Mouse (Mus musculus): Measurements from ENCODE around the gene Cish.

Gene Cish

DNA sequence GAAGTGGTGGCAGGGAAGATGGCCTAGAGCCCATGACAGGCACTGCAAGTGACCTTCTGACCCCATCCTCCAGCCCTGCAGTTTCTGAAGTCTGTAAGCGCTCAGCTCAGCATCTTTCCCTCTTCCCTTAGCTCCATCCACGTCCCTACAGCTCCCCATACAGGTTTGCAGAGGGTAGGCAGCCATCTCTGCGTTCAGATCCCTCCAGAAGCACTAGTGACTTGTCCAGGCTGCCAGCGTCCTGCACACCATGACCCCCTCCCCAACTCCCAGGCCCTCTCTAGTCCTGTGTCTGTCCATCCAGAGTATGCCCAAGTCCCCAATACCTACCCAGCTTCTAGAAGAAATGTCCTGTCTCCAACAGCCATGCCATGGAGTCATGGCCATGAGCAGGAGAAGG is 17.7 kb upstream of the Cish start:
- no peak for DNase-seq

DNA sequence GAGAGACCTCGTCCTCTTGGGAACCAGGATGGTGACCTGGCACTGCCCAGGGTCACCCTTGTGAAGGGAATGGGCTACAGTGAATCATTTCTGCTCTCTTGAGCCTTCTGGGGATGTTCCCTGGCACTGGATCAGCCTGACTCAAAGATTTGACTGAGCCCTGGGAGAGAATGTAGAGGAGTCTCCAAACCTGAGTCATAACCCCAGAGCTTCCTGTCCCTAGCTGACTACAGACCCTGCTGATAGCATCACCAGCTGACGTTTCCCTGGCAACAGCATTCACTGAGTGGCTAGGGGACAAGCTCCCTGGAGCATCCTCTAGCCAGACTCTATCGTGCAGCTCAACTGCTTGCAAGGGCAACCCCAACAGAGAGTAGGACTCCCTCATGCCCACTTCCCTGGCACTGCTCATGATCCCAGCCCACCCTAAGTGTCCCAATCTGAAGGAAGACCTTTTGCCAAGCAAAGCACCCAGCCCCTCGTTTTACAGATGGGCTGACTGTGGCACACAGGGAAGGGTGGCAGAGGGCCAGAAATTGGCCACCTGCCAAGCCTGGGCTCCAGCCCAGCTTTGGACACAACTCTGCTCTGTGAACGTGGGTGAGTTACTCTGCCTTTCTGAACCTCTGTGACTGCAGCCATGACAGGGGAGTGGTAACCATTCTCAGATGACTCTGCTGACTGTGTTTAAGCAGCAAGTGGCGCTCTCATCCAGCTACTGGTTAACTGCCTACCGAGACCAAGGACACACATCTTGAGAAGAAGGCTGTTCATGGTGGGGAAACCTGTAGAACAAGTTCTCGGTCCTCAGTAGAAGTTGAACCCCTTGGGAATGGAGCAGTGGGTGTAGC is 17.1 kb upstream of the Cish start:
- DNase-seq = peak in 1 of 2 experiments; percentile 63

DNA sequence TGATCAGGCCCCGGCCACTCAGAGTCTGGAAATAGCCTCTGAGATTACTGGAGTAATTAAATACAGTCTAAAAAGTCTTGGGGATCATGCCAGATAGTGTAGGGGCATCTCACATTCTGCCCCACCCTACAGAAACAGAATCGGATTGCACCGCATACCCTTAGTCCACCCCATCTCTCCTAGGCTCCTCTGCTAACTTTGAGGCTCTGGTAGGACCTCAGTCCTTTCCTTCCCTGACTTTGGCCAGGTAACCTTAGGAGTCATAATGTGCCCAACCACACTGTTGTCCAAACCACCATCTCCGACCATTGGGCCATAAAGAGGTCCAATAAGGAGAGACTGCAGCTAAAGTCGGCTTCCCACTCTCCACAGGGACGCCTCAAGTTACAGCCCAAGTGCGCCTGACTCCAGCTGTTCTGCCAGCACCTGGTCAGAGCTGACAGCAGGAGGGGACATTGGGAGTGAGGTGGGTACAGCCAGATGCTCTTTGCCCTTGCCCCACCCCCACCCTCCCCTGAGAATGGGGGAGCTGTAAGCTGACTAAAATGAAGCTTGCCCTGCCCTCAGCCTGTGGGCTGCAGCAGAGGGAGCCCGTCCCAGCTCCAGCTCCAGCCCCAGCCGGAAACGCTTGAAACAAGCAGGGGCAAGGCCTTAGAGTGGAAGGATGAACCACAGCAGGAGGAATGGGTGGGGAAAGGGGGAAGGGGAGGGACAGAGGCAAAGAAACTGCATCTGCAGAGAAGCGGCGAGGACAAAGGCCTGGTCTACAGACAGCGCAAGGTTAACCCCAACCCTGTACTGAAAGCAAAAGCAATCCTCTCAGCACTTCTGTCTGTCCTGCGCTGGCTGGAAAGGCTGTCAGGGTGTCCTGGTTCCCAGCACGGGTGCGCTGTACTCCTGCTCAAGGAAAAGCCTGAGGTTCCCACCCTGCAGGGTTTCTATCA is 16.2 kb upstream of the Cish start:
- peak; percentile 47 to 87 for DNase-seq

DNA sequence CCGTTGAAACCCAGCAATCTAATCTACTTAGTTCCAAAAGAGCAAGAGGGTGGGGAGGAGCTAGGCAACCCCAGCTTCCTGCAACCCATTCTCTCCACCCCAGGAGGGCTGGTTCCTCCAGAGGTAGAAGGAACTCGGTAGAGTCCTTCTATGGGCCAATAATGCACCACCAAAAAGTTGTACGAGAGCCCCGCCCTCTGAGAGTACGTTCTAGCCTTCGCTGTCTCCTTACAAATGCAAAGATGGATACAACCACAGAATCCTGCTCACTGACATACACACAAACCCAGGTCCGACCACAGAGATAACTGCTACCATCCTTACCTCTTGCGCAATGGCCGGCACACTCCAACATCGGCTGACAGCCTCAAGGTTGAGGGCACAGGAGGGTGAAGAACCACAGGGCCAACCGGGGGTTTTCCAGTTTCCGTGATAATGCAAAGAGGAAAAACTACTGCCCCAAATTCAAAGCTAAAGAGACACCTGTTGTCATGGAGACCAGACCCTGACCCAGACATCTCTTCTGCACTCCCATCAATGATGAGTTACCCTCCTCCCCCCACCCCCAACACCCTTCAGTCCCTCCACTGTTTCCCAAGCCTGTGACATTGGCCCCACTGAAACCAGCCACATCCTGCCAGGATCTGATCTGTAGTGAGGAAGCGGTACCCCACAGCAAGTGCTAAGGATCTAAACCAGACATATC is 15.4 kb upstream of the Cish start:
- DNase-seq = no peak

DNA sequence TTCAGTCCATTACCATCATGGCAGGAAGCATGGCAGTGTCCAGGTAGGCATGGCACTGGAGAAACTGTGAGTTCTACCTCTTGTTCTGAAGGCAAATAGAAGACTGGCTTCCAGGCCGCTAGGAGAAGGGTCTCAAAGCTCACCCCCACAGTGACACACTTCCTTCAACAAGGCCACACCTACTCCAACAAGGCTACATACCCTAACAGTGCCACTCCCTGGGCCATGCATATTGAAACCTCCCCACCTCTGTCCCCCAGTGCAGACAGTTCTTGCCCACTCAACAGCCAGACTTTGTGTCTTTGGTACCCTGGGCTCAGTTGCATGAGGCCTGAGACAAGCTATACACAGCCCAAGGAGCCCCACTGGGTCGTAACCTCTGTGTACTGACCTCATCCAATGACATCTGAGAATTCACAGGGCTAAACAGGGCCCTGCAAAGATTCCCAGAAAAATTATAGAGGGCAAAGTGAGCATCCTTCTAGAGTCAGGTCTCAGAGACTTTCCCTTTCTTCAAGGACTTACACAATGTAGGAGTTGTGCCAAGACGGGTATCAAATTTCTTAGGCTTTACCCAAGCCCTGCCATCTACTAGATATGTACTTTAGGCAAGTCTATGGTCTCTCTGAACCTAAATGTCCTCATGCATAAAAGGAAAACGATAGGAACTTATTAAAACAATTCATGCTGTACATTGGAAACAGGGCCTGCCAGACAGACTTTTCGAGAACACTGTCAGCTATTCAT is 14.4 kb upstream of the Cish start:
- no peak for DNase-seq

DNA sequence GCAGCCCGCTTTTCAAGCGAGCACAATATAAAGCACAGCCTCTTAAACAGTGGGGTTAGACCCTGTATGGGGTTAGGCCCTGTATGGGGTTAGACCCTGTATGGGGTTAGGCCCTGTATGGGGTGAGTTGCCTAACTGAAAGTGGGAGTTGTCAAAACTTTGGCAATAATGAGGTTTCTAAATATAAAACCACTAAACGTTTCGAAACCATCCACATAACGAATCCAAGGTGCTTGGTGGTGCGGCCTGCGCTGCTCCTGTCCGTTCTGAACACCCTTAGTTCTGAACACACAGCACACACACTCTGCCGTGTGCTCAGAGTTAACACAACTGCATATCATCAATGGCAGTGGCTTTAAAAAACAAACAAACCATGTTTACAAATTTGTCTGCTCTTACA is 12.9 kb upstream of the Cish start:
- no peak for DNase-seq

DNA sequence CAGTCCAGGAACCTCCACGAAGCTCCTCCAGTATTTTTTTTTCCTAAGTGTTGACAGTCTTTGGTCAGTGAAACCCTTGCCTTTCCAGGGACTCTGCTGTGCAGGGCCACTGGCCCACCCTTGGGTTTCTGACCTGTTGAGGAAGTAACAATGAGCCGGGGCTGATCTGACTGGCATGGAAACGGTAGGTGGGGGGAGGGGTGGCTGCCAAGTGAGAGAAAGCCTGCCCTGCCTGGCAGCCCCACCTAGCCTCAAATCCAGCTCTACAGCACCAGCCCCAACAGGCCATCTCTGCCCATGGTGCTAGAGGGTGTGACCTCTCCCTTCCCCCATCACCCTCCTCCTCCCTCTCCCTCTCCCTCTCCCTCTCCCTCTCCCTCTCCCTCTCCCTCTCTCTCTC is 10.8 kb upstream of the Cish start:
- DNase-seq = peak; percentile 68 to 84

DNA sequence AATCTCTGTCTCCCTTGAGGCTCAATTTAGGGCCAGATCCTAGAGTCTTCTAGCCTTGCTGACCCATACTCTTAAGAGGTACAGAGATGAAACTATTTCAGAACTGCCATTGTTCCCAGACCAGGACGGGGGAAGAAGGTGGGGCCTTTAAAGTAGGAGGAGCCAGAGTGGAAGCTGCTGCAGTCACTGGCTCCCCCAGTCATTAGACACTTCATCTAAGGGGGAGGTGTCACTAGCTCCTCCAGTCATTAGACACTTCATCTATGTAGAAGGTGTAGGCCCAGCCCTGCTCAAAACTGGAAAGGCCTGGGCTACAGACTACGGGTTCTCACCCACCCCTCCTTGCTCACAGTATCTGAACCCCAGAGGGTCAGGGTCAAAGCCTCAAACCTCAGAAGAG is 8.5 kb upstream of the Cish start:
- no peak for DNase-seq

DNA sequence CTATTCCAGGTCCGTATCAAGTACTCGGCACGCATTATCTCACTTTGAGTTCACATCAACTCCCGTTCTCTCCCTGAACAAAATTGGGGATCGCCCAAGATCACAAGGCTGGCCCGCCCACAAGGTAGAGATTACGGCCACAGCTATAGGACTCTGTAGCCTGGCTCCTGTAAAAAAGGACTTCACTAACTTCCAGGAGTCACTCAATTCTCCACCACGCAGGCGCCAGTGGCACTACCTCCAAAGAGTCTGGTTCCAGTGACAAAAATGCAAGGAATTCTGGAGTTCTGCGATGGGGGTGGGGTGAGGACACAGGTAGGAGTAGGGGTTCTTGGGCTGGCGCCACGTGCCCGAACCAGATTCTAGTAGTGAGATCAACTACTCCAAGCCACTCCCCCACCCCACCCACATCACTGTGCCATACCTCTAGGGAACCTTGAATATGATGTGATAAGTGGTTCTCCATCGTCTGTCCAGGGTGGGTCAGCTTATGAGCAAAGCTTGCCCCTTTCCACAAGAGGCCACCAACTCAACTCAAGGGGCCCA is 7.6 kb upstream of the Cish start:
- peak in 1 of 2 experiments; percentile 51 for DNase-seq

DNA sequence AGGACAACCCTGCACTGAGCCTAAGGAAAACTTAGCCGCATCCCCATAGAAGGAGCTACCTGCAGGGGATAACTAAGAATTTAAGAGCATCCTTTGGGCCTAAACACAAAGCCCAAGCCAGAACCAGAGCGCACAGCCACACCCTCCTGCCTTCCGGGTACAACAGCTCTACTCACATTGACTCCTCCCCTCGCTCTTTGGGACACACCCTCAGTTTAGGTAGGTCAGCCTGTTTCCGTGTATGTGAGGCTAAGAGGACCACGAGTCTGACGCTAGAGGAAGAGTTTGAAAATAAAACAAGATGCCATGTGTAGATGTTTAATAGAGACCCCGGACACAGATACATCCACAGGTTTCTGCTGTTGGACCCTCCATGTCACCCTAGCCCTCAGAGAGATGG is 7.1 kb upstream of the Cish start:
- peak; percentile 53 to 68 for DNase-seq

DNA sequence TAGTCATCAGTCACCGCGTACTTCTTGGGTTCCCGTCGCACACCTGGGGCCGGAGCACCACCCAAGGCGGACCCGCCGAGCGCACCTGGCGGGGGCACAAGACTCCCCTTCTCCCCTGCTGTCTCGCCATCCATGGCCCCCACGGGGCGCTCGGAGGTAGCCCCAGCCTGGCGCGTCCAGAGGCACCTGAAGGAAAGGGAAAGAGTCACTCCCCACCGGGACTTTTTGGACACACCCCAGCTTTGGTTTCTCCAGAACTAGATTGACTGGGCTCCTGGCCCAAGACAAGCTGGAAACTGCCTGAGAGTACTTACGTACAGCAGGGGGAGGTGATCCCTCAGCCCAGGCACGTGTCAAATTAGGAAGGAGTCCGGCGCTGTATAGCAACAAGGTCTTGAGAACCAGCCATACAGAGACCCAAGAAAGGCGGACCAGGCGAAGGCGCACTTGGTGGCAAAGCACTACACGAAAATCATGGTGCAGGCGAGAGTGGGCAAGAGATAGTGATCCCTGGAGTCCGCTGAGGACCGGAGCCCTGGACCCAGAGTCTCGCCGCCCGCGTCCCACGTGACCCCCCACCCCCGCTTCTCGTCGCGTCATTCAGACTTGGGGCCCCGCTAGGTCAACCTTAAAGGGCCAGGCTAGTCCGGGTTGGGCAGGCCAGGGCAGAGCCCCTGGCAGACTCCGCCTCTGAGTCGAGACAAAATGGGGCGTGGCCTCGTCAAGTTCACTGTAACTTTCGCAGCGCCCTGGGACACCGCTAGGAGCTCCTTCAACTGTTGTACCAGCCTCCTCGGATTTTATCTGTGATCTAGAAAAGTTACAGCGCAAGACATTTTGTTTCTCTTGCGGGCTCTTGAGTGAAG is 6.4 kb upstream of the Cish start, which contains the start of gene Mapkapk3:
Gene Mapkapk3 (minus strand): TSS at position 667 of the 866 bp plus-strand sequence.
- peak; percentile 93 to 97 for DNase-seq

DNA sequence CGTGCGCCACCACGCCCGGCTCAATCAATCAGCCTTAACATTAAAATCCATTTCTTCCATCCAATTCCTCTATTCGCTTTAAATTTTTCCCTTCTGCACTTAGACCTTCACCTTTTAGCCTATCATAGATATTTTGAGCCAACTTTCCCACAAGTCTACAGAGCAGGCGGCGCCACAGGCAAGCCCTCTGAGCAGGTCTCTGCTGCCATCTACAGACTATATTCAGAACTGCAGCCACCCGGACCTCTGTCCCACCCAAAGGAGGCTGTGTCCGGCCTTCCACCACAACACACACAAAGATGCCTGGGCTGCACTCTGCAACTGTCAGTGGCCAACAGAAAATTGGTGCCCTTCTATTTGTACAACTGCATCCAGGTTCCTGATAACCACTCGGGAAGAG is 4.9 kb upstream of the Cish start:
- DNase-seq = peak; percentile 84 to 89

DNA sequence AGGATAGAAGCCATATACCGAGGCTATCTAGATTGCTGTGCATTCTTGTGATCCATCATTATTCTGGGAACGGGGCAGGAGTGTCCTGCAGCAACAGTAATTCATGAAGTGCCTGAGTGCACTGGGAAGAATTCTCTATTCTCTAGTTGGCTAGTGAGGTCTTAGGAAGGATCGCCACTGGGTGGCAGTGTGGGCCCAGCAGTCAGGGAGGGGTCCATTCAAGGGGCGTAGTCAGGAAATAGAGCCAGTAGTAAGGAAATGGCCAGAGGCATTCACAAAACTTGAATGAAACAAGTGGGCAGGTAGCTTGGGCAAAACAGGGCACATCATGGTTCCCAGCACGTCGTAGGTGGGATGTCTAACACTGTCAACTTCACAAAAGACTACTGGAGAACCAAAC is 1.6 kb upstream of the Cish start:
- peak; percentile 87 to 92 for DNase-seq

DNA sequence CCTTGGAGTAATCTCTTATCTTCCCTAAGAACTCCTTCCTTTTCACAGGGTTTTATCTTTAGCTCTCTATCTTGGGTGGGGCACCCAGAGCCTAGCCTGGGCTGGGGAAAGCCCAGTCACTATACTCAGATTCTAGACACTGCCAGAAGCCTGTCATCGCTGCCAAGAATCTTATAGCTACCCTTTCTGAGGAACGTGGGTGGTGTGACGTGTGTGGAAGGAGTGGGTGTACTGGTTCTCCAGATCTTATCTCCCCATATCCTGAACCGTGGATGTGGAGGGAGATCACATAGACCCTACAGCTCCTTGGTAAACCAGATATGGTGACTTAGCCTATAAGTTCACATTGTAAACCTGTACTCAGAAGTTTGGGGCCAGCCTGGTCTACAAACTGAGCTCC is 210 bp upstream of the Cish start:
- no peak for DNase-seq

DNA sequence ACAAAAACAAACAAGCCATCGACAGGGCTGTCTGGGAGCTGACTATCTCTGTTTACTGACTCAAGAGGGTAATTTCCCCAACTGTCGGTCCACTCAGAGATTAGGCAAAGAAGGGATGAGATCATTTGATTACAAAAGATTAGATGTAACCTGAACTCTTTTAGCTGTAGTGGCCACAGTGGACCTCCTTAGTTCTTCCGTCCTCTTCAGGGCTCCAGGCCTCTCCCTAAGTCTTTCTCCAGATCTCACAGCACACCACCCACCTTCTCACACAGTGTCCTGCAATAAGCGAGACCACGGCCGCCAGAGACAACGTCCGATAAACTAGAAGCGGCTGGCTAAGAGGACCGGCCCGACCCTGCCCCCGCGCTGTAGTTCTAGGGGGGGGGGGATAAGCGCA is 215 bp downstream of the Cish start:
- DNase-seq = no peak

DNA sequence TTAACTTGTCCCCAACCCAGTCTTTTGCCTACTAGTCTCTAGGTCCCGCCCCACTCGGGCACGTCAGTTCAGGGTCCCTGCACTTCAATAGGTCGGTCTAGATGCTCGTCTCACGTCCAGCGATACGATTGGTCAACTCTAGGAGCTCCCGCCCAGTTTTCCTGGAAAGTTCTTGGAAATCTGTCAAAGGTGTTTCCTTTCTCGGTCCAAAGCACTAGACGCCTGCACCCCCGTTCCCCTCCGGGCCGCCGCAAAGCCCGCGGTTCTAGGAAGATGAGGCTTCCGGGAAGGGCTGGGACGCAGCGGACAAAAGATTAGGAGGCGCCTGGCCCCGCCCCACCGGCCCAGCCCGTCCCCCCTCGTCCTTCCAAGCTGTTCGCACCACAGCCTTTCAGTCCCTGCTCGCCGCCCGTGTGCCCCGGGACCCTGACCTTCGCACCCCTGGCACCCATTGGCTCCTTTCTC is 707 bp downstream of the Cish start:
- peak; percentile 97 for DNase-seq

DNA sequence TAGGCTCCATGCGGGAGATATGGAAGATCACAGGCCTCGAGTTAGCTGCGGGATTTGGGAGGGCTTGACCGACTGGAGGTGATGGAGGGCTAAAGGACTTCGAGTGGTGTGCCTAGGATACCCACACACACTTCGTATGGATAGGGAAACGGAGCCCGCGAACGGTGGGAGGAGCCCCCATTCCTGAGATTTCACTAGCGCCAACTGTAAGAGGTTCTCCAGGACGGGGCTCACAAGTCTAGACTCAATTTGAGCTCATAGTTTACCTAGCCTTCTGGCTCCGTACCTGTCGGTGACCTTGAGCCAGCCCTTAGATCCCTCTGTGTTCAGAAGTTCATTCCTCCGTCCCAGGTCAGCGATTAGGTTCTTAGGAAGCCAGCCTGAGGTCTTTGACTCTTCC is 1.2 kb downstream of the Cish start:
- peak; percentile 43 to 71 for DNase-seq

DNA sequence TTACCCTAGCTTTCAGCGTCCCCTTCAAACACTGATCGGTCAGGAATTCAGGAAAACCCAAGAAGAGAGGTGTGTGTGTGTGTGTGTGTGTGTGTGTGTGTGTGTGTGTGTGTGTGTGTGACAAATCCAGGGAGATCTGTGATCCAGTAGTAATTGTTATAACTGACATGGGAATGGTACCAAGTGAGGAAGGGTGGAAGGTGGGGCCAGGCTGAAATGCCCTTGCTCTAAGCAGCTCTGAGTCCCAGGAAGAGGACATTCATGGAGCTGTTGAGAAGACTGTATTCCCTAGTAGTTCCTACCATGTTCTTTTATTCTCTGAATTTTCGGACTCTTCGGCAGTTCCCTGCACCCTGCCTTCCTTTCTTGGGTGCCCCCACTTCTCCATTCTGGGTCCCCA is 1.8 kb downstream of the Cish start:
- DNase-seq = peak in 1 of 2 experiments; percentile 19

DNA sequence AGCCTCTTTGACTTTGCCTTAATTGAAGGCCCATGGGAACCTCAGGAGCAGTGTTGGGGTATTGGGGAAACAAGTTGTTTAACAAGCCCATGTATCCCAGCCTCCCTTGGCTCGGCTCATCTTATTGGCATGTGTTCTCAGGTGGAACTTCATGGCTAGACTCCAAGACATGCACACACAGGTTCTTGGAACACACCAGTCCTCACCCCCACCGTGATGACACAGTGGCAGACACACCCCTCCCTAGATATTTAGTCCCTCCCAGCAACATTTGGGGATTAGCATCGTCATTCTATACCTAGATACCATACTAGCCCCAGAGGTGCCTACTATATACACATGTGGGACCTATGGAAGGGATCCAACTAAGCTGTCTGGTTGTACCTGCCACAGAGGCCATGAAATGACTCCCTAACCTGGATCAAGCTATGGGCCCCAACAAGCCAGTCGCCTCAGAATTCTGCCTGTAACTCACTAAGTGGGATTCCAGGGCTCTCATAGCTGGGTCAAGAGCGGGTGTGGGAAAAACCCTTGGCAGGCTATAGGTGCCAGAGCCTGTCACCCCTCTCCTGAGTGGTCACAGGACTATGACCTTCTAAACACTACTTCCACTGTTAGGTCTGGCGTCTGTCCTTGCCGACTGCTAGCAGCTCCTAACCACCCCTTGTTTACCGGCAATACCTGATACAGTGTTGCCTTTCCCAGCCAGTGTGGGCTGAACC is 2.4 kb downstream of the Cish start:
- DNase-seq = peak; percentile 64 to 79

DNA sequence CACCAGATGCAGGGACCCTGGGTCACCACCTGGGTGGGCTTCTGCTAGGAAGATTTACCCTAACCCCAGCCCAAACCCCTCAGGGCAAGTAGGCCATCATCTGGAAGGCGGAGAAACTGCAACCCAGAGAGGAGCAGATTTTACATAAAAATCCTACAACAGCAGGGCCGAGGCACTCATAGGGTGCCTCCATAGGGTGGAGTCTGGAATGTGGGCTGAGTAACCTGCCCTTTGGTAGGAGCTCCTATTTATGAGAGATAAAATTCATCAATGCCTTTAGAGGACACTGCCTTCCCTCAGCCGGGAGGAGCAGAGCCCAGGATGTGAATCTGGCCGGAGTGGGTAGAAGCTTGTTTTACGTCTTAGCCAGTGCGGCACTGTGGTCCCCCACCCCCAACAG is 3.0 kb downstream of the Cish start:
- DNase-seq = no peak

Measured in kidney, postnatal 25 days (tissue).